Mouse (Mus musculus) activated CD4-positive, CD25-positive, alpha-beta regulatory T cell, adult 4 months (primary cell): Measurements from ENCODE around the gene Nox4. TPM values are rescaled to one million over a fixed set of nuclear protein-coding genes. Genes with fewer than 3 reads are reported as not detected.

Experiments
- ATAC-seq: one replicate; pipeline ENCODE4 v1.8.0; 2017
- polyA plus RNA-seq, 2 experiments: library from polyadenylated mRNA; unstranded; fragments of 100-300 nt; shearing (Covaris generic); gene quantifications; one replicate each; pipeline ENCODE4 v1.2.1; 2017

Gene Nox4
- not detected for polyA plus RNA-seq

GRCm38 (mm10) chr7:87245856-87246579, at the start of gene Nox4:
Nox4 (plus strand) TSS chr7:87246096.
- no peak for ATAC-seq

- ATAC-seq: no peak
Observed at GRCm38 (mm10) chr7:87204751-87205150, 41.1 kb upstream of the Nox4 start.

- no peak for ATAC-seq
Observed at GRCm38 (mm10) chr7:87221712-87222111, 24.2 kb upstream of the Nox4 start.

- ATAC-seq: no peak
Observed at GRCm38 (mm10) chr7:87222751-87223150, 23.1 kb upstream of the Nox4 start.

- ATAC-seq: no peak
Observed at GRCm38 (mm10) chr7:87225617-87226016, 20.3 kb upstream of the Nox4 start.

- no peak for ATAC-seq
Observed at GRCm38 (mm10) chr7:87227051-87227948, 18.6 kb upstream of the Nox4 start.

GRCm38 (mm10) chr7:87229502-87229901, 16.4 kb upstream of the Nox4 start:
- no peak for ATAC-seq

GRCm38 (mm10) chr7:87241139-87241538, 4.8 kb upstream of the Nox4 start:
- no peak for ATAC-seq

- no peak for ATAC-seq
Observed at GRCm38 (mm10) chr7:87246580-87246934, 661 bp downstream of the Nox4 start.

GRCm38 (mm10) chr7:87246940-87247339, 1.0 kb downstream of the Nox4 start:
- ATAC-seq: no peak

- no peak for ATAC-seq
Observed at GRCm38 (mm10) chr7:87247926-87248325, 2.0 kb downstream of the Nox4 start.

- no peak for ATAC-seq
Observed at GRCm38 (mm10) chr7:87252071-87252470, 6.2 kb downstream of the Nox4 start.

GRCm38 (mm10) chr7:87277225-87277624, 31.3 kb downstream of the Nox4 start:
- ATAC-seq: no peak

GRCm38 (mm10) chr7:87303726-87304315, 57.9 kb downstream of the Nox4 start:
- ATAC-seq: no peak

GRCm38 (mm10) chr7:87321571-87321970, 75.7 kb downstream of the Nox4 start:
- no peak for ATAC-seq

- no peak for ATAC-seq
Observed at GRCm38 (mm10) chr7:87322085-87322484, 76.2 kb downstream of the Nox4 start.

GRCm38 (mm10) chr7:87330782-87331558, 85.1 kb downstream of the Nox4 start:
- no peak for ATAC-seq

GRCm38 (mm10) chr7:87345598-87345997, 99.7 kb downstream of the Nox4 start:
- no peak for ATAC-seq

GRCm38 (mm10) chr7:87352818-87353217, 106.9 kb downstream of the Nox4 start:
- ATAC-seq: no peak

GRCm38 (mm10) chr7:87367834-87368233, 121.9 kb downstream of the Nox4 start:
- no peak for ATAC-seq

- no peak for ATAC-seq
Observed at GRCm38 (mm10) chr7:87369131-87369530, 123.2 kb downstream of the Nox4 start.

GRCm38 (mm10) chr7:87370789-87371188, 124.9 kb downstream of the Nox4 start:
- no peak for ATAC-seq

- no peak for ATAC-seq
Observed at GRCm38 (mm10) chr7:87371316-87371715, 125.4 kb downstream of the Nox4 start.
